Mouse (Mus musculus) erythroblast, embryonic 14.5 days (primary cell): ENCODE results near the gene Dgkg.

ENCODE experiments used
- GATA1 ChIP-seq: IDR thresholded peaks from 2 replicates; pipeline ENCODE4 v1.6.1; 2012; ENCODE audit warnings: low read length, inconsistent platforms, mixed read lengths
- TAL1 ChIP-seq: IDR thresholded peaks from 3 replicates; pipeline ENCODE4 v1.6.1; 2012; ENCODE audit warnings: low read length, inconsistent platforms, mixed read lengths

DNA sequence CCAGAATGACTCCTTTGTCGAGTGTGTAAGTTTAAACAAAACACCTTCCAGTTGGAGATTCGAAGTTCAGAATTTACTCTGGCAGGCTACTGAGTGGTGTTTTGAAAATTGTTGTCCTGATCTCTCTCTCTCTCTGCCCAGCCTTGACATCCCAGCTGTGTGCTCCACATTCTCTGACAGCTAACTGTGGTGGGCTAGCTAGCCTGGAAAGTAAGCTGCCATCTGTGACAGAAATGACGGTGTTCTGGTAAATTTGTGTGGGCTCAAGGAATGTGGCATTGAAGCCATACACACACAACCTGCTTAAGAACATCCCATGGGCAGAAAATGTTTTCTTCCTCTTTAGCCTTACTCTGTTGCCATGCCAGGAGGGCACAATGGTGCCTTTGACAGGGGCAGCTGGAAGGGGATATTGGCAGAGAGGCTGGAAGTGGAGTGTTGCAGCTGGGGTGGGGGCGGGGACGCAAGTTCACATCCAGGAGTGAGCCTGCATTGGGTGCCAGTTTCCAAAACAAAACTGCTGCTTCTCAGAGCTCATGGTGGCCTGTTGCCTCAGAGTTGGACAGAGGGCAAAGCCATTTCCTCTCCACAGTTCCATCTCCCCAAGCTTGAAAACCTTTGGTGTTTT lies 148.0 kb downstream of the Dgkg start:
- TF ChIP-seq GATA1: no peak
- TF ChIP-seq TAL1: no peak
